Mouse (Mus musculus): Measurements from ENCODE around the gene Yipf1. TPM values are rescaled to one million over a fixed set of nuclear protein-coding genes. Genes with fewer than 3 reads are reported as not detected.

The Yipf1 gene
- polyA plus RNA-seq (2015; fragmentation: Nextera tagmentation; extraction: Ambion mirVana): 84.5 and 88.5 TPM in 2 replicates

DNA sequence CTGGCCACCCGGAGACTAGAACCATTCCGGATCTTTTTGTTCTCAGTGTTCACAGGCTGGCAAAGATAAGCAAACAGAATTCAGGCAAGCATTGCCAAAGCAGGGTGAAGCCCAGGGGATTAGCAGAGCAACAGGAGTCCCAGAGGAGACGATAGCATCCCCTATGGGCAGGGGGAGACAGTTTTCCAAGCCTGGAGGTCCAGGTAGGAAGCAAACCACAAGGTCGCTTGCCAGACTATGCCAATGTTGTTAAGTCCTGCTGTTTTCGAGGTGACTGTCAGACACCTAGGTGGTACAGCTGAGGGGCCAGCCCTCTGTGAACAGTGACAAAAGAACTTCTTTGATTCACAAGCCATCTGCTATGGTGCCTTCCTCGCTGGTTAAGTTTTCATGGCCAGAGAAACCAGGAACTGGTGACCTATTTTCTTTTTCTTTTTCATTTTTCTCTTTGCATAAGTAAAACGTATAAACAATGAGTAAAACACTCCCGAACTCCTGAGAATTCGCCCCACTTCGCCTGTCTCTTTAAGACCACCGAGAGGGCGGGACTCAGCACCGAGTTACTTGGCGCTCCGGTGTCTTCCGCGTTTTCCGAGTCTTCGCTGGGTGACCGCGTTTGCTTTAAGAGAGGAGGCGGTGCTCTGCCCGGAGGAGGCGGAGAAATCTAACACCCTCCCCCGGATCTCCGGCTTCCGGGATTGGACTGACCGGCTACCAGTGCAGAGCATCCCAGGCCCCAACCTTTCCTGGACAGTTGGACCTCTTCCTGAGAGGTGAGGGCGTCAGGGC is at the start of gene Yipf1:
Gene Yipf1 (plus strand): TSS at position 674 of the 789 bp plus-strand sequence.
- peak within 1 kb of the TSS; percentile 71 for H3K9ac ChIP-seq (ENCODE audit: low read depth, low read length)
- H3K27me3 ChIP-seq (replicated peaks; ENCODE audit: control insufficient read depth, insufficient read depth, low read length): no peaks in the 10 kb centered on the region
- 1% methylated on average over 29 of the region's 29 CpGs for whole genome bisulfite sequencing
- peak within 1 kb of the TSS; percentile 82 for H3K4me2 ChIP-seq (ENCODE audit: low read depth, low read length)
- peak within 1 kb of the TSS; percentile 76 for H3K4me3 ChIP-seq (ENCODE audit: low read length)
- peak; percentile 92 for ATAC-seq
- no peaks in the 10 kb centered on the region for H3K36me3 ChIP-seq (ENCODE audit: control insufficient read depth, insufficient read depth, low read length)
- no peaks in the 10 kb centered on the region for H3K9me3 ChIP-seq (ENCODE audit: control insufficient read depth, low read length)
- peaks cover 8% of the 10 kb centered on the region for H3K4me1 ChIP-seq (ENCODE audit: control insufficient read depth, insufficient read depth, low read length)
- H3K27ac ChIP-seq (ENCODE audit: low read length): peak within 1 kb of the TSS; percentile 30

DNA sequence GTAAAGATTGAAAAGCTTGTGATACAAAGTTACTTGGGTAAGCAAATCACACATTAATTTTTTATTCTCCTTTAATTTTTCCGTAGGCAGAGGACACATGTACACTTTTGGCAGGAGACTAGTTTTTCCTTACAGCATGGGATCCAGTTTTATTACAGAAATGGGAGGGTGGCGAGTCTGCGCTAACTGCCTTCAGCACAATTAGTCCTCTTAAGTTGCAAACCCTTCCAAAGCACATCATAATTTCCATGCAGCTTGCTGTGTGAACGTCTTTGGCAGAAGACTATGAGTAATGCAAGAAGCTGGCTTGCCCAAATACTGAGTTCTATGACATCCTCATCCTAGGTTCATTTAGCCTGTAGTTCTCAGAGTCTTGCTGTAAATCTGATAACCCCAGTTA is 40.5 kb upstream of the Yipf1 start:
- Histone ChIP-seq H3K27ac (ENCODE audit: low read length) (no peak overlapping the region), H3K4me3 (ENCODE audit: low read length) (no peak overlapping the region), H3K9ac (ENCODE audit: low read depth, low read length) (no peak overlapping the region), H3K4me2 (ENCODE audit: low read depth, low read length) (no peak overlapping the region), H3K4me1 (ENCODE audit: control insufficient read depth, insufficient read depth, low read length) (no peaks in the 10 kb centered on the region), H3K9me3 (ENCODE audit: control insufficient read depth, low read length) (no peaks in the 10 kb centered on the region), H3K36me3 (ENCODE audit: control insufficient read depth, insufficient read depth, low read length) (no peaks in the 10 kb centered on the region), H3K27me3 (replicated peaks; ENCODE audit: control insufficient read depth, insufficient read depth, low read length) (no peaks in the 10 kb centered on the region)
- ATAC-seq: no peak
- 87% methylated on average over 4 of the region's 4 CpGs for WGBS

DNA sequence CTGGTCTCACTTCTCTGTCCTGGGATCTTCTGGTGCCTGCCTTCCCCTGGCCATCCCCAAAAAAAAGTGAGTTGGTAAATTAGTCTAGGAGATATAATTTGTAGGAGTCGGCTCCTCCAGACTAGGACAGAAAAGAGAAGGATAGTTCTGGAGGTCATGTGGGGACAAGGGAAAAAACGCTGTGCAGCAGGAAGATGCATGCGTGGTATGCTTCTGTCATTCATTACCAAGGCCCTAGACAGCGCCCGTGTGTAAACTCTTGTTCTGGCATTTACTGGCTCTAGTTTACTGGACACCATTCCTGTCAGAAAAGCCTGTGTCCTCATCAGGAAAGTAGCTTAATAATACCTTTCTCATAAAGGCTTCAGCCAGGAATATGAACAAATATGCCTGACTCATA is 39.7 kb upstream of the Yipf1 start:
- Histone ChIP-seq H3K9me3 (ENCODE audit: control insufficient read depth, low read length) (no peaks in the 10 kb centered on the region), H3K4me3 (ENCODE audit: low read length) (no peak overlapping the region), H3K4me1 (ENCODE audit: control insufficient read depth, insufficient read depth, low read length) (no peaks in the 10 kb centered on the region), H3K27me3 (replicated peaks; ENCODE audit: control insufficient read depth, insufficient read depth, low read length) (no peaks in the 10 kb centered on the region), H3K9ac (ENCODE audit: low read depth, low read length) (no peak overlapping the region), H3K36me3 (ENCODE audit: control insufficient read depth, insufficient read depth, low read length) (no peaks in the 10 kb centered on the region), H3K27ac (ENCODE audit: low read length) (no peak overlapping the region), H3K4me2 (ENCODE audit: low read depth, low read length) (no peak overlapping the region)
- no peak for ATAC-seq
- 70% methylated on average over 5 of the region's 5 CpGs for WGBS

DNA sequence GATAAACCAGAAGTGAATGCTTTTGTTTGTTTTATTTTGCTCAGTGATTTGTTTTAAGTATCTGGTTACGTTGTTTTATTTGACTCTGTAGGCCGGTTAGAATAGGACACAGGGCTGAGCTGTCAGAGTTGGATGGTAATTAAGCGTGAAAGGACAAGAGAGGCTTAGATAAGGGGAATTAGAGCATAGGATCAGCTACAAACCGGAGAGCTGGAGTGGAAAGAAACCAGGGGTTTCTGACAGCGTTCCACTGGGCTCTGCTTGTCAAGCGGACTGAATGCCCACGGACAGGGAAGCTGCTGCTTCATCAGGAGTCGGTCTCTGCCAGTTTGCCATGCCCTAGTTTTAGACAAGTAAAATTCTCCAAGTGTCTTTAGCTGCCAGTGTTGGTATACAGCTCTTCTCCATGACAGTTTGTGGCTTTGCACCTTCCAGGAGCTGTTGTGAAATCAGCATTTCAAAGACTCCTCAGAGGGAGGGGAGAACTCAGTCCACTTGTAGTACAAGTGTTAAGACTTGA is 35.9 kb upstream of the Yipf1 start:
- WGBS: 36% methylated on average over 8 of the region's 8 CpGs
- no peaks in the 10 kb centered on the region for H3K27me3 ChIP-seq (replicated peaks; ENCODE audit: control insufficient read depth, insufficient read depth, low read length)
- H3K27ac ChIP-seq (ENCODE audit: low read length): no peak overlapping the region
- H3K9ac ChIP-seq (ENCODE audit: low read depth, low read length): no peak overlapping the region
- H3K4me1 ChIP-seq (ENCODE audit: control insufficient read depth, insufficient read depth, low read length): no peaks in the 10 kb centered on the region
- no peak overlapping the region for H3K4me3 ChIP-seq (ENCODE audit: low read length)
- H3K4me2 ChIP-seq (ENCODE audit: low read depth, low read length): no peak overlapping the region
- H3K36me3 ChIP-seq (ENCODE audit: control insufficient read depth, insufficient read depth, low read length): 0 out of 2 replicates have a peak, but pooled peaks cover 3% of the 10 kb centered on the region
- ATAC-seq: no peak
- no peaks in the 10 kb centered on the region for H3K9me3 ChIP-seq (ENCODE audit: control insufficient read depth, low read length)

- Histone ChIP-seq H3K9ac (ENCODE audit: low read depth, low read length) (no peak overlapping the region), H3K36me3 (ENCODE audit: control insufficient read depth, insufficient read depth, low read length) (0 out of 2 replicates have a peak, but pooled peaks cover 3% of the 10 kb centered on the region), H3K27ac (ENCODE audit: low read length) (no peak overlapping the region), H3K9me3 (ENCODE audit: control insufficient read depth, low read length) (no peaks in the 10 kb centered on the region), H3K4me3 (ENCODE audit: low read length) (no peak overlapping the region), H3K4me1 (ENCODE audit: control insufficient read depth, insufficient read depth, low read length) (no peaks in the 10 kb centered on the region), H3K27me3 (replicated peaks; ENCODE audit: control insufficient read depth, insufficient read depth, low read length) (no peaks in the 10 kb centered on the region), H3K4me2 (ENCODE audit: low read depth, low read length) (no peak overlapping the region)
- ATAC-seq: no peak
- 80% methylated on average over 7 of the region's 7 CpGs for WGBS
These were observed 33.2 kb upstream of the Yipf1 start for GRCm38 (mm10) chr4:107280843-107281475.

DNA sequence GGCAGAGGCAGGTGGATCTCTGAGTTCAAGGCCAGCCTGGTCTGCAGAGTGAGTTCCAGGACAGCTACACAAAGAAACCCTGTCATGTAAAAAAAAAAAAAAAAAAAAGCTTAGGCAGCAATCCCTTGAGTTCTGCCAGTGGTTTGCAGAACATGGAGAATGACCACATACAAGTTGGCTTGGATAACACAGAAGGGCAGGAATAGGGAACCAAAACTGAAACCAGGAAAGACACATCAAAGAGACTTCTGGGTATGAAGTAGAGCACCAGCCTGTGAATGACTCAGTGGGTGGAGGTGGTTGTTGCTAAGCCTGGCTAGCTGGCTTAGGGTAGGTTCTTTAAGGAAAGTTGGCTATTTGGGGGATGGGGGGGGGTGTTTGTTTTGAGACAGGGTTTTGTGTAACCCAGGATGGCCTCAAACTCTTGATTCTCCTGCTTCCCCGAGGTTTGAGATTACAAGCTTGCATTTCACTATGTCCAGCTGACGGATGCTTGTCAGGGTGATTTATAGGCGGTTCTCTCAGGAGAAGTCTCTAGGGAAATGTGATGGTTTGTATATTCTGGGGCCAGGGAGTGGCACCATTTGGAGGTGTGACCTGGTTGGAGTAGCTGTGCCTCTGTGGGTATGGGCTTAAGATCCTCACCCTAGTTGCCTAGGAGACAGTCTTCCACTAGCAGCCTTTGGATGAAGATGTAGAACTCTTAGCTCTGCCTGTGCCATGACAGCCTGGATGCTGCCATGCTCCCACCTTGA is 28.5 kb upstream of the Yipf1 start:
- H3K9ac ChIP-seq (ENCODE audit: low read depth, low read length): no peak overlapping the region
- WGBS: 60% methylated on average over 3 of the region's 3 CpGs
- H3K4me3 ChIP-seq (ENCODE audit: low read length): no peak overlapping the region
- no peaks in the 10 kb centered on the region for H3K36me3 ChIP-seq (ENCODE audit: control insufficient read depth, insufficient read depth, low read length)
- no peaks in the 10 kb centered on the region for H3K9me3 ChIP-seq (ENCODE audit: control insufficient read depth, low read length)
- H3K4me1 ChIP-seq (ENCODE audit: control insufficient read depth, insufficient read depth, low read length): no peaks in the 10 kb centered on the region
- no peak overlapping the region for H3K4me2 ChIP-seq (ENCODE audit: low read depth, low read length)
- no peaks in the 10 kb centered on the region for H3K27me3 ChIP-seq (replicated peaks; ENCODE audit: control insufficient read depth, insufficient read depth, low read length)
- no peak for ATAC-seq
- H3K27ac ChIP-seq (ENCODE audit: low read length): no peak overlapping the region

DNA sequence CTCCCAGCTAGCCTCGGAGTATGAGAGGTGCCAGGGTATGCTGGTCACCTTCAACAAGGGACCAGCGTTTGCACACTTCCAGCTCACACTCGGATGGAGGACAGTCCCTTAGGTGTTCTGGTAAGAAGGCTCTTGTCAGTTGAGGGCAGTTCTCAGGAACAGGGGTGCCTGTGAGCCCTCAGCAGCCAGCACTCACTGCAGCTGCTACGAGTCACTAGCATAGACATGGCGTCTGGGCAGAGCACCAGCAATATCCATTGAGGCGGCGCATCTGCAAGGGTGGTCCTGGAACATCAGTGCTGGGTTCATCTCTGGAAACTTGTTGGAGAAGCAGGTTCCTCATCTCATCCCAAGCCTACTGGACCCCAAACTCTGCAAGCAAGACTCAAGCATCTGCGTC is 27.8 kb upstream of the Yipf1 start:
- no peak for ATAC-seq

DNA sequence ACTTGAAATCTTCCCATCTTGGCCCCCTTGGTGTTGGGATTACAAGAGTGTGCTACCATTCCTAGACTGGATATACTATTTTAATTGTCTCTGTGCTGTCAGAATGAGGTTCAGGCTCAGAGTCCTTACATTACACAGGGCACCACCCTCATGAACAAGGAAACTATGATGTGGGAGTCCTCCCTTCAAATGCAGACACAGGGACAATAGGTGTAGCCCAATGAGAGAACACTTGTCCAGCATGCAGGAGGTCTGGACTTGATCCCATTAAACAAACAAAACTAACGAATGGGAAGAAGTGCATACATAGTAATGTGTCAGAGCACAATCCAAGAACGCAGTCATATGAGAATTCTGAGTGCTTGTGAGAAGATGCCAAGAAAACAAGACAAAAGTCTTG is 26.6 kb upstream of the Yipf1 start:
- H3K9me3 ChIP-seq (ENCODE audit: control insufficient read depth, low read length): no peaks in the 10 kb centered on the region
- no peak for ATAC-seq
- no peak overlapping the region for H3K9ac ChIP-seq (ENCODE audit: low read depth, low read length)

More for the DNA sequence above, 27.8 kb upstream of the Yipf1 start:
- no peaks in the 10 kb centered on the region for H3K4me1 ChIP-seq (ENCODE audit: control insufficient read depth, insufficient read depth, low read length)
- H3K36me3 ChIP-seq (ENCODE audit: control insufficient read depth, insufficient read depth, low read length): no peaks in the 10 kb centered on the region
- no peak overlapping the region for H3K4me2 ChIP-seq (ENCODE audit: low read depth, low read length)
- no peak overlapping the region for H3K9ac ChIP-seq (ENCODE audit: low read depth, low read length)
- no peaks in the 10 kb centered on the region for H3K9me3 ChIP-seq (ENCODE audit: control insufficient read depth, low read length)
- WGBS: 91% methylated on average over 8 of the region's 8 CpGs
- no peak overlapping the region for H3K4me3 ChIP-seq (ENCODE audit: low read length)
- H3K27ac ChIP-seq (ENCODE audit: low read length): no peak overlapping the region
- H3K27me3 ChIP-seq (replicated peaks; ENCODE audit: control insufficient read depth, insufficient read depth, low read length): no peaks in the 10 kb centered on the region

GRCm38 (mm10) chr4:107291611-107292272 is 22.4 kb upstream of the Yipf1 start:
- no peak overlapping the region for H3K27ac ChIP-seq (ENCODE audit: low read length)
- WGBS: 81% methylated on average over 7 of the region's 7 CpGs
- H3K9me3 ChIP-seq (ENCODE audit: control insufficient read depth, low read length): no peaks in the 10 kb centered on the region
- no peaks in the 10 kb centered on the region for H3K27me3 ChIP-seq (replicated peaks; ENCODE audit: control insufficient read depth, insufficient read depth, low read length)
- no peak overlapping the region for H3K9ac ChIP-seq (ENCODE audit: low read depth, low read length)
- peak; percentile 22; the same call in 1 of the 2 replicates for ATAC-seq
- no peak overlapping the region for H3K4me2 ChIP-seq (ENCODE audit: low read depth, low read length)
- no peaks in the 10 kb centered on the region for H3K36me3 ChIP-seq (ENCODE audit: control insufficient read depth, insufficient read depth, low read length)
- peaks cover 9% of the 10 kb centered on the region for H3K4me1 ChIP-seq (ENCODE audit: control insufficient read depth, insufficient read depth, low read length)
- H3K4me3 ChIP-seq (ENCODE audit: low read length): no peak overlapping the region

More for the DNA sequence above, 26.6 kb upstream of the Yipf1 start:
- H3K4me2 ChIP-seq (ENCODE audit: low read depth, low read length): no peak overlapping the region
- H3K27ac ChIP-seq (ENCODE audit: low read length): no peak overlapping the region
- no peaks in the 10 kb centered on the region for H3K36me3 ChIP-seq (ENCODE audit: control insufficient read depth, insufficient read depth, low read length)
- H3K27me3 ChIP-seq (replicated peaks; ENCODE audit: control insufficient read depth, insufficient read depth, low read length): no peaks in the 10 kb centered on the region
- H3K4me1 ChIP-seq (ENCODE audit: control insufficient read depth, insufficient read depth, low read length): peaks cover 8% of the 10 kb centered on the region
- 80% methylated on average over 2 of the region's 2 CpGs for WGBS
- no peak overlapping the region for H3K4me3 ChIP-seq (ENCODE audit: low read length)

Data from intestine, embryonic 16.5 days (tissue).